7 mouse cellular contexts compared by ENCODE assay signal in the genomic region with DNA sequence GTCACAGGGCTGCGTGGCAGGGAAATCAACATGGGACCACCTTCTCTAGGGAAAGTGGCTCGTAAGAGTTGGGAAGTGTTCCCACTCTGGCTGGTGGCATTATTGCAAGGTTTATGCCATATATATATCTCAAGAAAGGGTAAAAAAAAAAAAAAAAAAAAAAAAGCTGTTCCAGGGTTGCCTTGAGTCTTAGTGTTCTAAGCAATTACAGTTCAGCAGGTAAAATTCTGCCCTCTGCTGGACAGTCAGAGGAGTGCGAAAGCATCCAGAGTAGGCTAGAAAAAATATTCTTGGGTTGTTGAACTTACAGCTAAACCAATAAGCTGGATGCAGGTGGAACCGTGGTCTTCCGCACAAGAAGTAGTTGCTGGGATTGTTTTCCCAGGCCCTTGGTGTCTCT.
A peak's percentile ranks its signal among the peaks of the same experiment; 100 is the strongest.
DNase-seq lines count a peak whose midpoint lies in the region; ATAC-seq and TF ChIP-seq lines count a peak whose summit lies in the region.

No protein-coding gene starts in this region.

- no peaks in the 10 kb centered on the region for H3K27me3 ChIP-seq in midbrain, embryonic 10.5 days (ENCODE audit: low read depth, poor library complexity, severe bottlenecking)
- H3K27me3 ChIP-seq in midbrain, embryonic 13.5 days = no peaks in the 10 kb centered on the region
- H3K27me3 ChIP-seq in limb, embryonic 10.5 days (ENCODE audit: low read depth, poor library complexity, severe bottlenecking) = no peaks in the 10 kb centered on the region
- no peaks in the 10 kb centered on the region for H3K27me3 ChIP-seq in neural tube, embryonic 15.5 days (replicated peaks)

- TF ChIP-seq POLR2A in cortical plate, adult 2 months (IDR thresholded peaks at IDR 0.05; ENCODE audit: extremely low read depth, insufficient read depth, low read length) = no peak

- H3K9ac ChIP-seq in midbrain, embryonic 13.5 days (replicated peaks) = no peak overlapping the region
- H3K9ac ChIP-seq in neural tube, embryonic 15.5 days (replicated peaks) = no peak overlapping the region

- H3K4me1 ChIP-seq in midbrain, embryonic 10.5 days = no peaks in the 10 kb centered on the region
- H3K4me1 ChIP-seq in midbrain, embryonic 13.5 days (replicated peaks) = no peaks in the 10 kb centered on the region
- no peaks in the 10 kb centered on the region for H3K4me1 ChIP-seq in cortical plate, adult 2 months (ENCODE audit: control insufficient read depth, insufficient read depth, low read length)
- H3K4me1 ChIP-seq in limb, embryonic 10.5 days = no peaks in the 10 kb centered on the region
- no peaks in the 10 kb centered on the region for H3K4me1 ChIP-seq in neural tube, embryonic 15.5 days

- WGBS in midbrain, embryonic 10.5 days = 78% methylated on average over 5 of the region's 5 CpGs
- 81% methylated on average over 5 of the region's 5 CpGs for WGBS in midbrain, embryonic 13.5 days
- 75% methylated on average over 5 of the region's 5 CpGs for WGBS in limb, embryonic 10.5 days
- 73% methylated on average over 5 of the region's 5 CpGs for WGBS in neural tube, embryonic 15.5 days

- peaks cover 76% of the 10 kb centered on the region for H3K36me3 ChIP-seq in midbrain, embryonic 10.5 days
- H3K36me3 ChIP-seq in midbrain, embryonic 13.5 days = peaks cover 61% of the 10 kb centered on the region
- peaks cover 75% of the 10 kb centered on the region for H3K36me3 ChIP-seq in limb, embryonic 10.5 days
- H3K36me3 ChIP-seq in neural tube, embryonic 15.5 days = peaks cover 44% of the 10 kb centered on the region

- TF ChIP-seq CTCF in cortical plate, adult 2 months (IDR thresholded peaks at IDR 0.05; ENCODE audit: extremely low read depth, insufficient read depth, low read length) = peak; percentile 67

- DNase-seq in midbrain, embryonic 10.5 days (ENCODE audit: low spot score) = peak; percentile 41
- DNase-seq in R1 (ENCODE audit: low read depth, low spot score) = peak; percentile 71
- DNase-seq in heart, postnatal 4 days = peak; percentile 55
- peak; percentile 48 for DNase-seq in limb, embryonic 10.5 days (ENCODE audit: low spot score)

- no peak; the same call in none of the 2 replicates for ATAC-seq in midbrain, embryonic 13.5 days
- ATAC-seq in neural tube, embryonic 15.5 days (ENCODE audit: low FRiP score) = peak; percentile 72

- H3K4me3 ChIP-seq in midbrain, embryonic 10.5 days = no peak overlapping the region
- no peak overlapping the region for H3K4me3 ChIP-seq in midbrain, embryonic 13.5 days (replicated peaks)
- H3K4me3 ChIP-seq in cortical plate, adult 2 months (ENCODE audit: insufficient read depth, low read length) = no peak overlapping the region
- no peak overlapping the region for H3K4me3 ChIP-seq in limb, embryonic 10.5 days
- no peak overlapping the region for H3K4me3 ChIP-seq in neural tube, embryonic 15.5 days (replicated peaks)

- no peaks in the 10 kb centered on the region for H3K9me3 ChIP-seq in midbrain, embryonic 10.5 days (replicated peaks)
- no peaks in the 10 kb centered on the region for H3K9me3 ChIP-seq in midbrain, embryonic 13.5 days
- no peaks in the 10 kb centered on the region for H3K9me3 ChIP-seq in limb, embryonic 10.5 days (replicated peaks)
- no peaks in the 10 kb centered on the region for H3K9me3 ChIP-seq in neural tube, embryonic 15.5 days (replicated peaks)

- no peak overlapping the region for H3K4me2 ChIP-seq in midbrain, embryonic 13.5 days (replicated peaks)
- H3K4me2 ChIP-seq in neural tube, embryonic 15.5 days = no peak overlapping the region

- H3K27ac ChIP-seq in midbrain, embryonic 10.5 days (replicated peaks) = no peak overlapping the region
- H3K27ac ChIP-seq in midbrain, embryonic 13.5 days = no peak overlapping the region
- H3K27ac ChIP-seq in cortical plate, adult 2 months (ENCODE audit: insufficient read depth, low read length) = no peak overlapping the region
- H3K27ac ChIP-seq in limb, embryonic 10.5 days = no peak overlapping the region
- H3K27ac ChIP-seq in neural tube, embryonic 15.5 days (replicated peaks) = no peak overlapping the region
